Mouse (Mus musculus): ENCODE measurements around the gene Gcm1. TPM values are rescaled to one million over a fixed set of nuclear protein-coding genes. Genes with fewer than 3 reads are reported as not detected.

Gcm1 gene
- total RNA-seq, 2 experiments from 2014 or later: not detected

GRCm38 (mm10) chr9:78022187-78022945 lies 29.4 kb upstream of the Gcm1 start:
- Histone ChIP-seq H3K27ac (no peak overlapping the region), H3K4me3 (no peak overlapping the region)
- no peak for DNase-seq (ENCODE audit: low spot score in 2 of 2)
- TF ChIP-seq CTCF (conservative IDR thresholded peaks at IDR 0.05): no peak

- peak; percentile 97 for TF ChIP-seq CTCF (conservative IDR thresholded peaks at IDR 0.05)
- DNase-seq (ENCODE audit: low spot score in 2 of 2): peak; percentile 40 to 78
- Histone ChIP-seq H3K4me3 (no peak overlapping the region), H3K27ac (no peak overlapping the region)
These were observed 26.9 kb upstream of the Gcm1 start for GRCm38 (mm10) chr9:78024823-78025222.

GRCm38 (mm10) chr9:78027099-78027498 lies 24.6 kb upstream of the Gcm1 start:
- no peak for TF ChIP-seq CTCF (conservative IDR thresholded peaks at IDR 0.05)
- Histone ChIP-seq H3K27ac (no peak overlapping the region), H3K4me3 (no peak overlapping the region)
- DNase-seq (ENCODE audit: low spot score in 2 of 2): no peak

- no peak overlapping the region for H3K4me3 ChIP-seq
- TF ChIP-seq CTCF (conservative IDR thresholded peaks at IDR 0.05): no peak
- no peak overlapping the region for H3K27ac ChIP-seq
- no peak for DNase-seq (ENCODE audit: low spot score in 2 of 2)
These were observed 20.8 kb upstream of the Gcm1 start for GRCm38 (mm10) chr9:78030835-78031456.

GRCm38 (mm10) chr9:78032930-78033329 lies 18.8 kb upstream of the Gcm1 start:
- H3K27ac ChIP-seq: no peak overlapping the region
- H3K4me3 ChIP-seq: no peak overlapping the region
- no peak for DNase-seq (ENCODE audit: low spot score in 2 of 2)
- no peak for TF ChIP-seq CTCF (conservative IDR thresholded peaks at IDR 0.05)

- DNase-seq (ENCODE audit: low spot score in 2 of 2): no peak
- H3K4me3 ChIP-seq: no peak overlapping the region
- no peak overlapping the region for H3K27ac ChIP-seq
- TF ChIP-seq CTCF (conservative IDR thresholded peaks at IDR 0.05): peak; percentile 46
These were observed 16.4 kb upstream of the Gcm1 start for GRCm38 (mm10) chr9:78035296-78035695.

- DNase-seq (ENCODE audit: low spot score in 2 of 2): no peak
- Histone ChIP-seq H3K4me3 (no peak overlapping the region), H3K27ac (no peak overlapping the region)
- TF ChIP-seq CTCF (conservative IDR thresholded peaks at IDR 0.05): no peak
These were observed 15.9 kb upstream of the Gcm1 start for GRCm38 (mm10) chr9:78035831-78036230.

- peak; percentile 91 for TF ChIP-seq CTCF (conservative IDR thresholded peaks at IDR 0.05)
- peak; percentile 80 to 82 for DNase-seq (ENCODE audit: low spot score in 2 of 2)
- Histone ChIP-seq H3K4me3 (no peak overlapping the region), H3K27ac (no peak overlapping the region)
These were observed 12.8 kb upstream of the Gcm1 start for GRCm38 (mm10) chr9:78038755-78039489.

- no peak overlapping the region for H3K27ac ChIP-seq
- no peak overlapping the region for H3K4me3 ChIP-seq
- DNase-seq (ENCODE audit: low spot score in 2 of 2): no peak
- TF ChIP-seq CTCF (conservative IDR thresholded peaks at IDR 0.05): no peak
These were observed 6.6 kb upstream of the Gcm1 start for GRCm38 (mm10) chr9:78045171-78045570.

GRCm38 (mm10) chr9:78046755-78047154 lies 5.0 kb upstream of the Gcm1 start:
- Histone ChIP-seq H3K4me3 (peak overlapping the region; percentile 41), H3K27ac (no peak overlapping the region)
- TF ChIP-seq CTCF (conservative IDR thresholded peaks at IDR 0.05): peak; percentile 52
- no peak for DNase-seq (ENCODE audit: low spot score in 2 of 2)

GRCm38 (mm10) chr9:78050452-78050970 lies 1.2 kb upstream of the Gcm1 start:
- no peak for TF ChIP-seq CTCF (conservative IDR thresholded peaks at IDR 0.05)
- Histone ChIP-seq H3K4me3 (no peak overlapping the region), H3K27ac (no peak overlapping the region)
- no peak for DNase-seq (ENCODE audit: low spot score in 2 of 2)

- DNase-seq (ENCODE audit: low spot score in 2 of 2): no peak
- Histone ChIP-seq H3K27ac (no peak overlapping the region), H3K4me3 (no peak overlapping the region)
- TF ChIP-seq CTCF (conservative IDR thresholded peaks at IDR 0.05): no peak
These were observed 2.1 kb downstream of the Gcm1 start for GRCm38 (mm10) chr9:78053821-78054220.

- no peak for DNase-seq (ENCODE audit: low spot score in 2 of 2)
- Histone ChIP-seq H3K27ac (no peak overlapping the region), H3K4me3 (no peak overlapping the region)
- TF ChIP-seq CTCF (conservative IDR thresholded peaks at IDR 0.05): no peak
These were observed 2.6 kb downstream of the Gcm1 start for GRCm38 (mm10) chr9:78054298-78054697.

Data from layer of hippocampus, adult 2 months (tissue).